Mouse (Mus musculus) erythroblast, embryonic 14.5 days (primary cell): ENCODE data around the gene Ifitm10.

Source experiments
- GATA1 ChIP-seq: IDR thresholded peaks from 2 replicates; pipeline ENCODE4 v1.6.1; 2012; ENCODE audit warnings: low read length, inconsistent platforms, mixed read lengths
- TAL1 ChIP-seq: IDR thresholded peaks from 3 replicates; pipeline ENCODE4 v1.6.1; 2012; ENCODE audit warnings: low read length, inconsistent platforms, mixed read lengths

DNA sequence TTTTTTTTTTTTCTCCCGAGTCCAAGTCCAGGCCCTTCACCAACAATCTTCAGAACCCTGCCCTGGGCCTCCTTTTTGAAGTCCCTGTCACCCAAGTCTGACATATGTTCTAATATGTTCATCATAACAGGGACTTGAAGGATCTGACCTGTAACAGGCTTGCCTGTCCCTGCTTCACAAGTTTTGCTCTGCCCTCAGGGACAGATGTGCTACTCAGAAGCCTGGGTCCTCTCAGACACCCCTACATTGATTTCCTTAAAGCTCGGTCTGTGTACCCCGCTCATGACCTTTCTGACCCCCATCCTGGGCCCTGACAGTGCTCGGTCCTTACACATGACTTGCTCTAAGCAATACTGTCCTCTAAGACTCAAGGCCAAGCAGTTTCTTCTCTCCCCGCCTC, 514 bp downstream of the Ifitm10 start:
- TF ChIP-seq TAL1, result no peak
- TF ChIP-seq GATA1, result no peak
